Mouse (Mus musculus): Measurements from ENCODE around the gene Wdfy2.
"Not testable (repeated sequence)": the region's sequence is repeated elsewhere in the genome, so short reads cannot be mapped to it uniquely, and the experiment has no call there.

The Wdfy2 gene

DNA sequence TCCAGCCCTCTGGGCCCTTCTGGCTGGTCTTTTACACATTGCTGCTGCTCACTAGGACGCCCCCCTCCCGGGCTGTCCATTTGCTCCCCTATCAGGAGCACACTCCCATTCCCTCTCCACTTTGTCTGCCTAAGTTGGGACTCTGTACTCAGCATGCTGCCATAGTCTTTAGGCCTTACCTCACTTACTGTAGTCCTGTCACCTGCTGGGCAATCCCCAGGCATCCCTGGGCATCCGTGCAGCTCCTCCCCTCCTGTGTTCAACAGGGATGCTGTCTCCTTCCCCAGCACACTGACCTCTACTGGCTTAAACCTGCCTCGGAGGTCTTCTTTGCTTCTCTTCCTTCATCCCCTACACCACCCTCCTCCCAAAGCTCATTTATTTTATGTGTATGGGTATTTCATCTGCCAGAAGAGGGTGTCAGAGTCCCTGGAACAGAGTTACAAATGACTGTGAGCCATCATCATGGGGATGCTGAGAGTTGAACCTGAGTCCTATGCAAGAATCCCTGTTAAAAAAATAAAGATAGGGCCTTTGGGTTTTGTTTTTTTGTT lies 44.7 kb downstream of the Wdfy2 start:
- DNase-seq: no peak

DNA sequence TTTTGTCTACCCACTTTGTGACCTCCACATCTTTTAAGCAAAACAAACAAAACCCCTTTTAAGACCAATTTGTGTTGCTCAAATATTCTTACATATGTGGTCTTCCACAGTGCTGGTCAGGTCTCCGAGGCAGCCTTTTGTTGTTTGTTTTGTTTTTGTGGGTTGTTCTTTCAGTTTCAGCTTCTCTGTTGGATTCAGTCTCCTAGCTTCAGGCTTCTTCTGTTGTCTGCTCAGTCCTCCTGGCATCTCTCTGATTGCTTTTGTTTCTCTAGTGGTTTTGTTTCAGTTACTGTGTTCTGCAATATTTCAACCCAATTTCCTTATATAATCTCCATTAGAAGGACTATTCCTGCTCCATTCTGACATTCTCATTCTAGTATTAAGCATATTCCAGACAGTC lies 46.1 kb downstream of the Wdfy2 start:
- DNase-seq: no peak

- DNase-seq: no peak
Observed at GRCm38 (mm10) chr14:62884171-62884570, 46.7 kb downstream of the Wdfy2 start.

GRCm38 (mm10) chr14:62884639-62885038 lies 47.2 kb downstream of the Wdfy2 start:
- no peak for DNase-seq

DNA sequence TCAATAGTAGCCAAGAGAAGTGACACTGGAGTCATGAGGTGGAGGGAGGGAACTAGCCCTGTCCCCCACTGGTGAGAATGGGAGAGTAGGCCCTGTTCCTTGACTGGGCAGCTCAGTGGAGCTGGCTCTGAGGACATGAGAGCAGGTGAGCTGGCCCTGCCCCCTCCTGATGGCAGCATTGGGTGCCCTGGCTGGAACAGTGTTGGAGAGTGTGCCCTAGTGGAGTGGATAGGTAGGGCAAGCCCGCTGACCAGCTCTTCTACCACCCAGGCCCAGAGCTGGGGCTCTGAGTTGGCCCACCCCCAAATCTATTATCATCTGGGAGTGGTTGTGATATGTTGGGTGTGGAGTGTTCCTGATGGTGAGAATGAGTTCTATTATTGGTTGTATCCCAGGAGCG lies 47.7 kb downstream of the Wdfy2 start:
- DNase-seq: no peak

- no peak for DNase-seq
Observed at GRCm38 (mm10) chr14:62891401-62891800, 53.9 kb downstream of the Wdfy2 start.

- DNase-seq: peak; percentile 89 to 91
Observed at GRCm38 (mm10) chr14:62892771-62893641, 55.5 kb downstream of the Wdfy2 start.

- not testable (repeated sequence) for DNase-seq
Observed at GRCm38 (mm10) chr14:62893642-62894180, 56.2 kb downstream of the Wdfy2 start.

GRCm38 (mm10) chr14:62894924-62895840 lies 57.7 kb downstream of the Wdfy2 start:
- DNase-seq: peak; percentile 64 to 66

- no peak for DNase-seq
Observed at GRCm38 (mm10) chr14:62898061-62898460, 60.6 kb downstream of the Wdfy2 start.

DNA sequence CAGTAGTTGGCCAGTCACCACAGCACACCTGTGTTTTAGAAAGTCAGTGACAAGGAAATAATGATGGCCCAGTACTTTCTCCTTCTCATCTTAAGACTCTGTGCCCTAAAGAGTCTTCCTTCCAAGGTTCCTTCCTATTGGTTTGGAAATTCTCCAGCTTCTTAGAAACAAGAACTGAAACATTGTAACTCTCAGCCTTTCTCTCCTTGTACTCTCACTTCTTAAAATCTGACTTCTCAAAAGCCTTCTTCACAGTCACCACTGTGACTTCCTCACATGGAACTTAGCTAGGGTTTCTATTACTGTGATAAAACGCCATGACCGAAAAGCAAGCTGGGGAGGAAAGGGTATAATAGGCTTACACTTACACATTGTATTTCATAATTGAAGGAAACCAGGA lies 70.4 kb downstream of the Wdfy2 start:
- no peak for DNase-seq

GRCm38 (mm10) chr14:62908550-62908949 lies 71.1 kb downstream of the Wdfy2 start:
- DNase-seq: no peak

DNA sequence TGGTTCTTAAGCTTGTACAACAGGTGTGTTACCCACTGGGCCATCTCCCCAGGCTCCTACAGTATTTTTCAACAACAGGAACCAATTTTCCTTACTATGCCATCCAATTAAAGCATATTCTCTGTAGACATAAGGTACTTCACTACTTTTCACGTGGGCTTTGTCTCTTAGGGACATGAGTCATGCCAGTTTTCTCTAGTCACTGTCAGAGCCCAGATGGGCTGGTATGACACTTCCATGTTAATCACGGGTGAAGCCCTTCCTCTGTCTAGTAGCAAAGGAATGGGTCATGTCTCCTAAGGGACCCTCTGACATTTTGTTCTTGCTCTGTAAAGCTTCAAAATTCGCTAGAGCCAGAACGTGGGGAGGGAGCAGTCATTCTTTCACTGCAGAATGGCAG lies 73.4 kb downstream of the Wdfy2 start:
- DNase-seq: no peak

- DNase-seq: no peak
Observed at GRCm38 (mm10) chr14:62915146-62915685, 77.7 kb downstream of the Wdfy2 start.

GRCm38 (mm10) chr14:62916488-62917034 lies 79.1 kb downstream of the Wdfy2 start:
- DNase-seq: no peak

DNA sequence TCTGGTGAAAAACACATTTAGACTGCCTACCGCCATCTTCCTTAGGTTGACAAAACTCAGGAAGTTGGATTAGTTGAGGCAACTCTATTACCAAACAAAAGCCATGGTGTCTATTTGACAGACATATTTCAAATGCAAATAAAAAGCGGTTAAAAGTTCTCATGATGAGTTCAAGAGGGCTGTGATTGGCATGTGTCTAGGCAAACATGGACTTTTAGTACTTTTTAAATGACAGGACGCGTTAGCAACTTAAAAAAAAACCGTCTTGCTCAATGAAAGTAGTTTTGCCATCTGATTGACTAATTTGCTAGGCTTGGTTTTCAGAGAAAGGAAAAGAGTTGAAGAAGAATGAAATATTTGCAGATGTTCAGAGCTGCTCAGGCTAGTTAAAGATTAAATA lies 83.9 kb downstream of the Wdfy2 start:
- DNase-seq: no peak

DNA sequence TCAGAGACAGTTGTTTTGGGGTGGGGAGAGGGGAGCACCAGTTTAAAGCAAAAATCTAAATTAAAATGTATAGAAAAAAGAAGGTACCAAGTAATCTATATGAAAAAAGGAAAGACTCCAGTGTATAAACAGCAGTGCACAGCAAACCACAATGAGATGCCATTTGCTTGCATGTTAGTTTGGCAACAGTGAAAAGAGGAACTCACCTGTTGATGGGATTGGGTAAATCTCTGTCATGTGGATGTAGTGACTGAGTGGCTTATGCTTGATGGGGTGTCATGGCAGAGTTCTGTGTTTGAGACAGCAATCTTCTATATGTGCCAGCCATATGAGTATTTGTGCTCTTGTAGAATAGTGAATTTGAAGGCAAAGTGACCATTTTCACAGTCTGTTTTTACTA lies 85.2 kb downstream of the Wdfy2 start:
- DNase-seq: no peak

GRCm38 (mm10) chr14:62924800-62925199 lies 87.3 kb downstream of the Wdfy2 start:
- peak in 1 of 2 experiments; percentile 35 for DNase-seq

DNA sequence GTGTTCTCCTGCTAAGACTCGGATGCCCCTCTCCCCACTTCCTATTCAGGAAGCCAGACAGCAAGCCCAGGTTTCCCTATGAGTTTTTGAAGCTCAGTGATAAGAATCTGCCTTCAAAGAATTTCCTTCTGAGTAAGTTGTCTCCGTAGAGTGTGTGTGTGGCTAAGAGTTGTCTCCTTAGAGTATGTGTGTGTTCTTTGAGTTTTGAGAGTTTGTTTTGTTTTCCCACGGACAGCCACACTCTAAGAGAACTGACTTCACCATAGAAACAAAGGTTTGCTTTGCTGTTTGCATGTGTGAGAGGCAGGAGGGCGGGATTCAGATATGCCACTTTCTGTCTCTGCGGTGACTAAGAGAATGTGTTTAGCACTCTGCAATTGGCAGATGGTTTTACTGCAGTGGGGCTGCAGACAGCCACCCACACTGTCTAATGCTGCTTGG lies 90.6 kb downstream of the Wdfy2 start:
- no peak for DNase-seq

- no peak for DNase-seq
Observed at GRCm38 (mm10) chr14:62935361-62935760, 97.9 kb downstream of the Wdfy2 start.

GRCm38 (mm10) chr14:62936631-62937380 lies 99.3 kb downstream of the Wdfy2 start:
- DNase-seq: no peak

- DNase-seq: peak; percentile 47 to 58
Observed at GRCm38 (mm10) chr14:62937675-62938074, 100.2 kb downstream of the Wdfy2 start.
